Mouse (Mus musculus): ENCODE data around the gene Chd3.
"Not testable (repeated sequence)": the region's sequence is repeated elsewhere in the genome, so short reads cannot be mapped to it uniquely, and the experiment has no call there.

Chd3 gene

GRCm38 (mm10) chr11:69406867-69407723, 37.9 kb upstream of the Chd3 start:
- DNase-seq (ENCODE audit: low read depth, low spot score), result no peak

- no peak for DNase-seq (ENCODE audit: low read depth, low spot score)
These were observed 37.1 kb upstream of the Chd3 start for GRCm38 (mm10) chr11:69406282-69406681.

GRCm38 (mm10) chr11:69405397-69406200, 36.4 kb upstream of the Chd3 start:
- DNase-seq (ENCODE audit: low read depth, low spot score), result no peak

- DNase-seq (ENCODE audit: low read depth, low spot score), result no peak
These were observed 35.6 kb upstream of the Chd3 start for GRCm38 (mm10) chr11:69404595-69405396.

- no peak for DNase-seq (ENCODE audit: low read depth, low spot score)
These were observed 34.7 kb upstream of the Chd3 start for GRCm38 (mm10) chr11:69403691-69404594.

GRCm38 (mm10) chr11:69401987-69402386, 32.8 kb upstream of the Chd3 start:
- no peak for DNase-seq (ENCODE audit: low read depth, low spot score)

GRCm38 (mm10) chr11:69401210-69401637, 32.0 kb upstream of the Chd3 start:
- peak; percentile 85 for DNase-seq (ENCODE audit: low read depth, low spot score)

GRCm38 (mm10) chr11:69400083-69400850, 31.1 kb upstream of the Chd3 start:
- no peak for DNase-seq (ENCODE audit: low read depth, low spot score)

- no peak for DNase-seq (ENCODE audit: low read depth, low spot score)
These were observed 30.2 kb upstream of the Chd3 start for GRCm38 (mm10) chr11:69399201-69400082.

GRCm38 (mm10) chr11:69398486-69399200, 29.4 kb upstream of the Chd3 start:
- no peak for DNase-seq (ENCODE audit: low read depth, low spot score)

GRCm38 (mm10) chr11:69398059-69398458, 28.9 kb upstream of the Chd3 start, which contains the start of gene Tmem88:
Gene Tmem88 (minus strand): TSS chr11:69398234.
- no peak for DNase-seq (ENCODE audit: low read depth, low spot score)

- DNase-seq (ENCODE audit: low read depth, low spot score), result no peak
These were observed 28.4 kb upstream of the Chd3 start for GRCm38 (mm10) chr11:69397581-69398057.

- DNase-seq (ENCODE audit: low read depth, low spot score), result no peak
These were observed 27.6 kb upstream of the Chd3 start for GRCm38 (mm10) chr11:69396772-69397171.

GRCm38 (mm10) chr11:69395634-69396373, 26.6 kb upstream of the Chd3 start:
- DNase-seq (ENCODE audit: low read depth, low spot score), result peak; percentile 99

GRCm38 (mm10) chr11:69395235-69395633, 26.0 kb upstream of the Chd3 start, which contains the start of the genes Naa38 and Cyb5d1:
Gene Naa38 (plus strand): TSS chr11:69395487.
Gene Cyb5d1 (minus strand): TSS chr11:69395631.
- DNase-seq (ENCODE audit: low read depth, low spot score), result not testable (repeated sequence)

GRCm38 (mm10) chr11:69394591-69395167, 25.5 kb upstream of the Chd3 start:
- DNase-seq (ENCODE audit: low read depth, low spot score), result not testable (repeated sequence)
